Mouse (Mus musculus): ENCODE measurements around the gene Fam184a.
A peak's percentile ranks its signal among the peaks of the same experiment; 100 is the strongest.

The Fam184a gene

GRCm38 (mm10) chr10:53597121-53597881, 153.6 kb downstream of the Fam184a start:
- DNase-seq (ENCODE audit: low spot score in 2 of 2): peak; percentile 37 to 40

- peak; percentile 95 to 96 for DNase-seq (ENCODE audit: low spot score in 2 of 2)
These were observed 154.2 kb downstream of the Fam184a start, which contains the start of gene Asf1a for GRCm38 (mm10) chr10:53596677-53597120. Gene Asf1a, plus strand, starts transcription at chr10:53596757.

- peak; percentile 76 to 81 for DNase-seq (ENCODE audit: low spot score in 2 of 2)
These were observed 154.9 kb downstream of the Fam184a start for GRCm38 (mm10) chr10:53595744-53596676.

- no peak for DNase-seq (ENCODE audit: low spot score in 2 of 2)
These were observed 165.1 kb downstream of the Fam184a start for GRCm38 (mm10) chr10:53585777-53586176.

All from frontal cortex, postnatal 36 days (tissue).